Mouse (Mus musculus) liver, postnatal 0 days (tissue): ENCODE data around the gene Nup205. TPM values are rescaled to one million over a fixed set of nuclear protein-coding genes. Genes with fewer than 3 reads are reported as not detected.

Source experiments
- ATAC-seq: fragments of 200-750 bp; cut with Nextera tagmentation; 2 replicates; pipeline ENCODE4 v1.8.0; 2017; ENCODE audit warnings: mild to moderate bottlenecking, moderate library complexity
- DNase-seq: peaks from one replicate; pipeline ENCODE4 v3.0.0-alpha.2; 2016
- H3K27ac ChIP-seq: fragments of 300-500 bp; sonication (generic); 2 replicates; pipeline ENCODE4 v1.5.1; 2014; ENCODE audit warnings: antibody characterized with exemption, moderate library complexity, mild to moderate bottlenecking, low read depth
- H3K27me3 ChIP-seq: fragments of 300-500 bp; sonication (generic); 2 replicates; pipeline ENCODE4 v1.6.1; 2014; ENCODE audit warnings: low read length, control low read depth, mixed read lengths; ENCODE audit not compliant: insufficient read depth
- H3K36me3 ChIP-seq: fragments of 300-500 bp; sonication (generic); replicated peaks from 2 replicates; pipeline ENCODE4 v1.6.1; 2014; ENCODE audit warnings: mild to moderate bottlenecking, control low read depth, low read length, moderate library complexity, mixed read lengths; ENCODE audit not compliant: insufficient read depth
- H3K4me1 ChIP-seq: fragments of 300-500 bp; sonication (generic); 2 replicates; pipeline ENCODE4 v1.6.1; 2014; ENCODE audit warnings: antibody characterized with exemption, mild to moderate bottlenecking, control low read depth; ENCODE audit not compliant: insufficient read depth
- H3K4me2 ChIP-seq: fragments of 300-500 bp; sonication (generic); 2 replicates; pipeline ENCODE4 v1.6.1; 2014; ENCODE audit warnings: low read depth, mild to moderate bottlenecking, low read length, moderate library complexity, mixed read lengths
- H3K4me3 ChIP-seq: fragments of 300-500 bp; sonication (generic); 2 replicates; pipeline ENCODE4 v1.5.1; 2014; ENCODE audit warnings: low read depth, low read length
- H3K9ac ChIP-seq: fragments of 300-500 bp; sonication (generic); replicated peaks from 2 replicates; pipeline ENCODE4 v1.6.1; 2014; ENCODE audit warnings: mild to moderate bottlenecking, moderate library complexity
- H3K9me3 ChIP-seq: fragments of 300-500 bp; sonication (generic); 2 replicates; pipeline ENCODE4 v1.6.1; 2016; ENCODE audit warnings: mild to moderate bottlenecking, control low read depth, low read length, mixed read lengths
- CTCF ChIP-seq: sonication (generic); IDR thresholded peaks from 2 replicates; pipeline ENCODE4 v1.5.1; 2016; ENCODE audit warnings: antibody characterized with exemption, low read depth
- EP300 ChIP-seq: IDR thresholded peaks from 2 replicates; pipeline ENCODE4 v1.6.1; 2016; ENCODE audit warnings: antibody characterized with exemption, low read depth, mild to moderate bottlenecking
- WGBS: fragments of 180-500 bp; shearing (Covaris S2); extraction: QIAGEN DNeasy Blood & Tissue Kit; methylation state at CpG from one replicate; pipeline ENCODE4 v1.1.7; 2014; ENCODE audit not compliant: insufficient replicate concordance; 5-methylcytosine and 5-hydroxymethylcytosine counted together
- polyA plus RNA-seq: library from polyadenylated mRNA; unstranded; fragments of >200 nt; fragmentation: Nextera tagmentation; extraction: Ambion mirVana; gene quantifications from 2 replicates; pipeline ENCODE4 v1.2.1, GENCODE M21; 2015

Gene Nup205
- polyA plus RNA-seq, 1 experiment from 2014 or later: 6.3 TPM

GRCm38 (mm10) chr6:35253474-35253873, 76.3 kb downstream of the Nup205 start:
- Histone ChIP-seq H3K9ac (peak overlapping the region; percentile 91), H3K4me3 (peak overlapping the region; percentile 80), H3K27ac (peak overlapping the region; percentile 89), H3K4me1 (peaks cover 43% of the 10 kb centered on the region), H3K4me2 (peak overlapping the region; percentile 78), H3K36me3 (no peaks in the 10 kb centered on the region), H3K27me3 (no peaks in the 10 kb centered on the region), H3K9me3 (no peaks in the 10 kb centered on the region)
- 45% methylated on average over 5 of the region's 5 CpGs for WGBS
- DNase-seq: no peak
- TF ChIP-seq CTCF (no peak), EP300 (peak; percentile 20; the same call in 1 of the 2 replicates)
- ATAC-seq: no peak

GRCm38 (mm10) chr6:35254136-35254904, 77.1 kb downstream of the Nup205 start:
- Histone ChIP-seq H3K9ac (peak overlapping the region; percentile 91), H3K36me3 (no peaks in the 10 kb centered on the region), H3K4me3 (peak overlapping the region; percentile 80), H3K27me3 (no peaks in the 10 kb centered on the region), H3K9me3 (no peaks in the 10 kb centered on the region), H3K27ac (peak overlapping the region; percentile 89), H3K4me1 (peaks cover 50% of the 10 kb centered on the region), H3K4me2 (peak overlapping the region; percentile 78)
- 35% methylated on average over 9 of the region's 9 CpGs for WGBS
- peak; percentile 67 for DNase-seq
- TF ChIP-seq EP300: peak; percentile 80
- peak; percentile 38; the same call in 1 of the 2 replicates for TF ChIP-seq CTCF
- peak; percentile 80 for ATAC-seq

GRCm38 (mm10) chr6:35255017-35255416, 77.8 kb downstream of the Nup205 start:
- ATAC-seq (no peak), DNase-seq (peak; percentile 30)
- 47% methylated on average over 12 of the region's 12 CpGs for WGBS
- H3K9ac ChIP-seq: peak overlapping the region; percentile 91
- H3K36me3 ChIP-seq: peaks cover 2% of the 10 kb centered on the region
- no peak for TF ChIP-seq EP300
- TF ChIP-seq CTCF: no peak
- H3K4me2 ChIP-seq: peak overlapping the region; percentile 78
- no peaks in the 10 kb centered on the region for H3K9me3 ChIP-seq
- peaks cover 57% of the 10 kb centered on the region for H3K4me1 ChIP-seq
- peak overlapping the region; percentile 80 for H3K4me3 ChIP-seq
- H3K27me3 ChIP-seq: no peaks in the 10 kb centered on the region
- peak overlapping the region; percentile 89 for H3K27ac ChIP-seq

- Histone ChIP-seq H3K4me3 (0 out of 2 replicates have a peak overlapping the region, but pooled peaks have one; percentile 80), H3K36me3 (peaks cover 19% of the 10 kb centered on the region), H3K4me1 (peaks cover 58% of the 10 kb centered on the region), H3K9ac (peak overlapping the region; percentile 38; the same call in 1 of the 2 replicates), H3K27me3 (no peaks in the 10 kb centered on the region), H3K27ac (peak overlapping the region; percentile 83), H3K9me3 (no peaks in the 10 kb centered on the region), H3K4me2 (peak overlapping the region; percentile 78)
- peak; percentile 76 for DNase-seq
- no peak for TF ChIP-seq CTCF
- TF ChIP-seq EP300: peak; percentile 97
- WGBS: 27% methylated on average over 7 of the region's 7 CpGs
- ATAC-seq: peak; percentile 37
Observed at GRCm38 (mm10) chr6:35256691-35257090, 79.5 kb downstream of the Nup205 start.

GRCm38 (mm10) chr6:35257626-35258190, 80.5 kb downstream of the Nup205 start:
- Histone ChIP-seq H3K36me3 (peaks cover 28% of the 10 kb centered on the region), H3K4me1 (peaks cover 54% of the 10 kb centered on the region), H3K9ac (peak overlapping the region; percentile 38; the same call in 1 of the 2 replicates), H3K27ac (peak overlapping the region; percentile 83), H3K4me3 (peak overlapping the region; percentile 4; the same call in 1 of the 2 replicates), H3K9me3 (no peaks in the 10 kb centered on the region), H3K4me2 (peak overlapping the region; percentile 78), H3K27me3 (no peaks in the 10 kb centered on the region)
- DNase-seq: no peak
- no peak for ATAC-seq
- WGBS: 66% methylated on average over 13 of the region's 13 CpGs
- TF ChIP-seq EP300 (no peak), CTCF (no peak)

DNA sequence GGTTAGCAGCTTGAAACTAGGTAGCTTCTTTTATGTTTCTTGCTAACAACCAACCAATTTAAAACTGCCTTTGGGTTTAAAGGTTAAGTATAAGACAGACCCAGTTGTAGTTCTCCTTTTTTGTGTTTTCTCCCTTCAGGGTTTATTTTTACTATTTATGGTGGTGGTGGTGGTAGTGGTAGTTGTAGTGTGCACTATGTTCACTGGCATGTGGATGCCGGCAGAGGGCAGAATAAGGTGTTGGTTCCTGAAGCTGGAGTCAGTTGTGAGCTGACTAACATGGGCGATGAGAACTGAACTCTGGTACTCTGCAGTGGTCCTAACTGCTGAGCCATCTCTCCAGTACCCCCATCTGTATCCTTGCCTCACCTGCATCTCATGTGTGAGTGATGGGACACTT, 81.7 kb downstream of the Nup205 start:
- DNase-seq (no peak), ATAC-seq (no peak)
- Histone ChIP-seq H3K9ac (no peak overlapping the region), H3K4me3 (no peak overlapping the region), H3K36me3 (peaks cover 40% of the 10 kb centered on the region), H3K27me3 (no peaks in the 10 kb centered on the region), H3K4me1 (peaks cover 50% of the 10 kb centered on the region), H3K4me2 (no peak overlapping the region; the same call in 1 of the 2 replicates), H3K9me3 (no peaks in the 10 kb centered on the region), H3K27ac (no peak overlapping the region)
- TF ChIP-seq CTCF (0 out of 2 replicates have a peak, but pooled peaks have one; percentile 10), EP300 (no peak)
- WGBS: 88% methylated on average over 2 of the region's 2 CpGs
